Mouse (Mus musculus) T-helper 1 cell (primary cell): Measurements from ENCODE around the gene Ivd.

Source experiments
- in situ Hi-C: fragments of 300-600 bp; cut with MboI, MseI; formaldehyde crosslinking; loops from one replicate; pipeline ENCODE4 v1.15.1; 2025; ENCODE audit warnings: high pct_unique_total_duplicates

Ivd gene

DNA sequence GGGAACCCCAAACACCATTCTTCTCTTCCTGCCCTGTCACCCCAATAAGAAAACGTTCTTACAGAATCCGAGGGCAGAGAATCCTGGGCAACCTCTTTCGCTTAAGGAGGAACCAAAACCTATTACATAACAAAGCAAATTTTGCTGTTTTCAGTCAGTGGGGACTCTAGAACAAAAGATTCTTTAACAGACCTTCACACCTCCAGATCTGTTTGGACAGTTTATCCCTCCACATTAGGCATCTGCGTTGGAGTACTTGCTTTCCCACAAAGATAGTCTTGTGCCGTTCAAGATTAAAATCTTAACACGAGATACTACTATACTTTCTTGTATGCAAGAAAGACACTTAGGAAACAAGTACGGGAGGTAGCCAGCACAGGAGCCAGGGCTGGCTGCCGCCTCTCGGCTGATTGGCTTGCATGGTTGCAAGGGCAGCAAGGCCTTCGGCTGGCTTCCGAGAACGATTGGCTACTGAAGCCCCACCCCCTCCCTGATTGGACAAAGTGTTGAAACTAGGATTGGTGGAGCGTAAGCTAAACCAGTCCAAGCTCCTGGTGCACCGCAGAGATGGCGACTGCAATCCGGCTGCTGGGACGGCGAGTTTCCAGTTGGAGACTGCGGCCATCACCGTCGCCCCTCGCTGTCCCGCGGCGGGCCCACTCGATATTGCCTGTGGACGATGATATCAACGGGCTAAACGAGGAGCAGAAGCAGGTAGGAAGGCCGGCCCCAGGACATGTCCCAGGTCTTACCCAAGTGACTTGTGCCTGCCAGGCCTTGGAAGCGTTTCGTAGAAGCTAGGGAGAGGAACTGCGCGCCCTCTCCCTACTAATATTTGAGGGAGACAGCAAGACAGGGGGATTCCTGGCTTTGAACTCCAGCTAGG is at the start of gene Ivd:
Gene Ivd (plus strand): TSS at position 501 of the 886 bp plus-strand sequence.
- in situ Hi-C loops: no loop called here

DNA sequence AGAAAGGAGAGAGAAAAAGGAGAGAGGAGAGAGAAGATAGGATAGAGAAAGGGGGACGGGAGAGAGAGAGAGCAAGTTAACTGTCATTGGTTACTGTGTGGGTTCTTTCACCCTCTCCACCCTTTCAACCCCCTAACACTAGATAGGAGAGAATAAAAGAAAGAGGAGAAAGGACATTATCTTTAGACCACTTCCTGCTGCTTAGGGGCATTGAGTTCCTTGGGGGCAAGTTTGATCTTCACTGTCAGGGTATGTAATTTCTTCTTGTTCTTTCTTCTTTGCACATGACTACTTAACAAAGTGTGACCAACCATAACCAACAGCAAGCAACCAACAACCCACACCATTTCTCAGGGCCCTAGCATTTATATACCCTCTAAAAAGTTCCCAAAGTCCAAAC is 49.0 kb upstream of the Ivd start:
- in situ Hi-C loops: no loop called here

DNA sequence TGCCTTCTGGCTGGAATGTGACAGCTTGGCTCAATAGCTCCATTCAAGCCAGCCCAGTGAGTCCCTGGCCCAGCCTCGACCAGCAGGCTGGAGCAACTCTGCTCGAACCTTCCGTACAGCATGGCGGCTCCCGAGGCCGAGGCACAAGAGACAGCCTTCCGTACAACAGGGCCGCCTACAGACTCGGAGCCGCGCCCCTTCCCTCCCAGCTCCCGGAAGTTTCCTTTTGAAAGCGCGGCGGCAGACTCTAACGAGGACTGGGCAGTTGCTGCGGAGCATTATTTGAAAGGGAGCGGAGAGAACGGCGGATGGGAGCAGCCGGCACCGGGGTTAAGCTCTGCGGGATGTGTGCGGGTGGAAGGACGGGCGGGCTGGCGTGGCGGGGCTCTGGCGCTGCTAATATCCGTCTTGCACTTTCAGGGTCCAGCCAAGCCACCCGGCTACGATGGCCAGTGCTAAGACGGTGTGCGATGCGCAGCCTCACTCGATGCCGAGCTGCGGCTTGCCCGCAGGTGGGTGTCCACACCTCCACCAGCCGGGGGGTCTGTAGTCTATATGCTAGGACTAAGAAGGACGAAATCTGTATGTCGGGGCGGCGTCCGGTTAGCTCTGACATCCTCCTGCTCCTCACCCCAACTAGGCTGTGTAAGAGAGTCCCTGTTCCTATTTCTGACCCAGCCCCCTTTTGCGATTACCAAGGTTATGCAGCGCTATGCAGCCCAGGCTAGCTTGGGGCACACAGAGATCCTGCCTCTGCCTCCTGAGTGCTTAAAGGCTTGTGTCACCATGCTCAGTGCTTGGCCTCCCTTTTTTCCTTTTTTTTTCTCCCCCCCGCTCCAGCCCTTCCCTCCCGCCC is 47.5 kb upstream of the Ivd start, which contains the start of gene Knstrn:
Gene Knstrn (plus strand): TSS at position 23 of the 856 bp plus-strand sequence.
- in situ Hi-C loops: no loop called here

DNA sequence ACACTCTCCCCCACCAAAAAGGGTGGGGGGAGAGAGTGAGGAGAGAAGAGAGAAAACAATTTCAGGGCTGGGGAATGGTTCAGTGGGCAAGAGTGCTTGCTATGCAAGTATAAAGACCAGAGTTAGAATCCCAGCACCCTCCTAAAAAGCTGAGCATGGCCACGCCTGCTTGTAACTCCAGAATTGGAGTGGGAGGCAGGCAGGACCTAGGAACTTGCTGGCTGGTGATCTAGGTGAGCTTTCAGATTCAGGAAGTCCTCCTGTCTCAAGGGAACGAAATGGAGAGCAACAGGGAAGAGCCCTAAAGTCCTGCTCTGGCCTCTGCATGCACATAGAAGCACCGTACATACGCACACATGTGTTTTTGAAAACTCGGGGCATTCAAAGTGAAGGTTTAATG is 39.0 kb upstream of the Ivd start:
- in situ Hi-C loops: no loop called here

DNA sequence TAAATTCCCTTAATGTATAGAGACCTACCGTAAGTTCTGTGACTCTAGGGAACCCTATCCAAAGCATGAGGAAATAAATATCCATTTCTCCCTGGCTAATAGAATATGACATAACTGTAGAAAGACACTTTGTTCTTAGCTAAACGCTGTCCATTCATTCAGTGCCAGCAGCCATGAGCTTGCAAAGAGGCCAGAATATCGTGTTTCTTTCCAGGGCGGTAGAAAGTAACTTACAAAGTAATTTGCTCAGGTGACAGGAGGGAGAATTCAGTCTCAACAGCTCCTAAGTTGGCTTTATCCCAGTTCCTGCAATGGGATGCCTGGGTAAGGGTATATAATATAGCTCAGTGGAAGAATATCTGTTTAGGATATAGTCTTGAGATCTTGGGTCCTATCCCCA is 37.4 kb upstream of the Ivd start:
- in situ Hi-C loops: no loop called here

DNA sequence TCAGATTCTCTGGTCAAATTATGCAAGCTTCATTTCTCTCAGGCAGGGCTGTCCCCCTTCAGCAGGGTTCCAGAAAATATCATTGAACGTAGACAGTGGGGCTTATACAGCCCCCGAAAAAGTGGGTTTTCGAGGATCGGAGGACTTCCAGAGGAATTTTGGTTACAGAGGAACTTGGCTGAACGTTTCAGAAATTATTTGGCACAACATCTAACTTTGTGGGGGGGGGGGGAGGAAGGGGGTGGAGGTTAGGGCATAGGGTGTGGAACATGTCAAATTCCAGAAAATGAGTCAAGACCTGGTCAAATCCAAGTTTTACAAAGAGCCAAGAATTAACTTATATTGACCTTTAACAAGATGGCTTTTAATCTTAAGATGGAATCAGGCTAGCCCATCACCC is 32.7 kb upstream of the Ivd start:
- in situ Hi-C loops: no loop called here

DNA sequence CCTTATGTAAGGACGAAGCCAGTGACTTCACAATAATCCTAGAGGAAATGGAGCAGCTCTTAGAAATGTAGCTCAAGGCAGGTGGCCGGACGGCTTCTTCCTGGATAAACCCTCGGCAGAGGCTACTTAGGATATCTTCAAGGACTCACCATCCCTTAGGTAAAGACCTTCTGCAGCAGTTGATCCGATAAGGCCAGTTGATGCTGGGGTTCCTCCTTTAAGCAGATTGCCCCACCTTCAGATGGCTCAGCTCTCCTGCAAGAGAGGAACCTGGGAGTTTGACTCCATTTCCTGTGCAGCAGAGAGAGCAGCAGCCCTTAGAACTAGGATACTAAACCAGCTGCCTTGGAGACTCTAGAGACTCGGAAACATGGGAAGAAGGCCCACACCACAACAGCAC is 27.7 kb upstream of the Ivd start:
- in situ Hi-C loops: no loop called here

DNA sequence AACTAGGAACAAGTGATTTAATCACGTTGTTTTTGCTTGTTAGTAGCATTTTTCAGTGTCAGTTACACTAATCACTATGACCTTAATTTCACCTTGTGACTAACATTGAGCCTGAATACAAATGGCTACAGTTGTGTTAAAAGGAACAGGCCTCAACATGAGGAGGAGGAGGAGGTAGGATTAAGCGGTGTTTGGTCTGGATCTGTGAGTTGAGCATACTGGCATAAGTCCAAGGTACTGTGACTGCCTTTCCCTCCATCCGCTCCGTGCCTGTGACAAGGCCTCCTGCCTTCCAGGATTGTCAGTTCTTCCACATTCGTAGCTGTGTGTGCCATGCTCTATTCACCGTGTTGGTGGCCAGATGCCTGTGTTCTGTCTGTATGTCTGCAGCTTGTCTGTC is 26.6 kb upstream of the Ivd start:
- in situ Hi-C loops: no loop called here

DNA sequence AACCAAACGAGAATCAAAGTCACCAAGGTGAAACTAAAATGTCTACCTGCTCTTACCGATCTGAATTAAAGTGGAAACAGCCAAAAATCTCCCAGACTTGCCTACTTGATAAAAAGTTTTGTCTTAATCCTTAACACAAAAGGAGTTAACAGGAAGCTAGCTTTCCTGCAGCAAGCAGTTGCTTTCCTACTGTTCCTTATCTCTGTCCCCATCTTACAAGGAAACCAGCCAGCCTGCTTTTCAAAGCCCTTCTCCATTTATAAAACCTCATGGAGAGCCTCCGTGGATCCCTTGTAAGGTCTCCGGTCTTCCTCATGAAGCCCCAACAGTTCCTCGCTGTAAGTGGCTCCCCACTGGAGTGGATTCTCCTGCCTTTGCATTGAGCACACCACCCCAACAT is 23.4 kb upstream of the Ivd start:
- in situ Hi-C loops: no loop called here

DNA sequence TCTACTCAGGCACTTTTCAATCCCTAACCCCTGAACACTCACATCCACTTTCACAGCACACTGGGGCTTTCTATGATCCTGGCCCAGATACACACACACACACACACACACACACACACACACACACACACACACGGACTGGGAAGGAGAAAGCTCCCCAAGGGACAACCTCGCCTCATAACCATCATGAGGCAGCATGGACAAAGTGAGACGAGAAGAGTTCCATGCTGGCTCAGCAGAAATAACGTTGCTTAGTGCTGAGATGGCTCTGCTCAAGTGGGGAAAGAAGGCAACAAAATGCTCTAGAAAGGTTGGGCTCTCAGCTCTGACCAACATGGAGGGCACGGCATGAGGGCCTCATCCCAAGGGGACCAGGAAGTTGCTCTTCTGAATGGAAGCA is 20.6 kb upstream of the Ivd start:
- in situ Hi-C loops: no loop called here

DNA sequence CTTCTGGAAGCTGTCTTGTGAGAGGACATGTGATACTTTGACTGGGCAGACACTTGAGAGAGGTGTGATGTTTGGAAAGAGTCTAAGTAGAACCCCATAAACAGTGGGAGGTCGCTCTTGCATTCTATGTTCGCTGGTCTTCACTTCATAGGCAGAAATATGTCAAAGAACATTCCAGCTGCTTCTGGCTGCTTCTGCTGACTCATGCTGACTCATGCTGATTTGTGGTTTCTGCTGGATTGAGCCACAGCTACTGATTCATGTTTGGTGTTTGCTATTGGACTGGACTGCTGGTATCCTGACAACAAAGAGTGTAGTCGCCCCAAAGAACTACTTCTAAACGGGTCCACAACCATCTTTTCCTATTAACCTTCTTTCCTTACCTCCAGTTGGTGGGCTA is 20.0 kb upstream of the Ivd start:
- in situ Hi-C loops: no loop called here

DNA sequence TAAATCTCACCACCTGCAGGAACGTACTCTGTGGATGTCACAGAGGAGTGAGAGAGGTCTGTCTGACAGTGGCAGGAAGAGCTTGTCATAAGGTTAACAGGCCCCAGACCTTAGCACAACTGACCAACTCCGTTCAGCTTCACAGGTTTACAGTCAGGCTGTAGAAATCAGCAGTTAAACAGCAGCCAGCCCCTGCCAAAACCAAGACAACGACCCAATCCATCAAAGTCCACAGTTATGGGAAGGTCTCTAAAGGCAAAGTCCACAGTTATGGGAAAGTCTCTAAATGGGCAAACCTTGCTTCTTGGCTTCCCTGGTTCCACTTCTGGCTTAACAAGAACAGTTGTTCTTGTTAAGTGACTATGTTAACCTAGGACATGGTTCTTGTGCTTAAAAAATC is 17.3 kb upstream of the Ivd start:
- in situ Hi-C loops: no loop called here

DNA sequence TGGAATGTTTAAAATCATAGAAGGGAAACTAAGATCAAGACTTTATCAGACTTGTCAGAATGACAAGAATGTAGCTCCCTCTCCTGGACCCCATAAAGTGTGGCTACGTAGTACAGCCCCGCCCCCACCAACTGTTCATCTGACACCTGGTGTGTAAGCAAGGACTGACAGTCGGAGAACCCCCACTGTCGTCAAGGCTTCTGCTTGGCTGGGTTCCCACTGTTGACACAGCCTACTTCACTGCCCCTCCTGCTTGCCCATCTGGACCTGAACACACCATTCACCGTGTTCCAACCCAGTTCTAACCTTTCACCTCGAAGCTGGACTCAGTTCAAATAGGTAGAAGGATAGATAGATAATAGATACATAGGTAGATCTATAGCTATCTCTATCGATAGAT is 15.5 kb upstream of the Ivd start:
- in situ Hi-C loops: no loop called here

DNA sequence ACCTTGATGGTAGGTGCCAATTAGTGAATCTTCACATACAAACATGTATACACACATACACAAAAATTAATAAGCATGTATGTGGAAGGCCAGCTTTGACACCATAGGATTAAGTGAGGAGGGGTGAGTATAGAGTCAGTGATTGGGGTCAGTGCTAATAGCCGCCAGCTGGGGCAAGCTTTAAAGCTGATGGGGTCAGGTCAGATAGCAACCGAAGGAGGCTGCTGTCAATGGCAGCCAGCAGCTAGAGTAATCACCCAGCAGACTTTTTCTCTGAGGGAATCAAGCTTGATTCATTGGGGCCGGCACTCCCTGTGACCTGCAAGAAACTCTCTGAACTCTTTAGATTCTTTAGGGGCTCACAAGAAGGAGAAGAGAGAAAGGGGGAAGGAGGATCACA is 10.0 kb upstream of the Ivd start:
- in situ Hi-C loops: no loop called here

DNA sequence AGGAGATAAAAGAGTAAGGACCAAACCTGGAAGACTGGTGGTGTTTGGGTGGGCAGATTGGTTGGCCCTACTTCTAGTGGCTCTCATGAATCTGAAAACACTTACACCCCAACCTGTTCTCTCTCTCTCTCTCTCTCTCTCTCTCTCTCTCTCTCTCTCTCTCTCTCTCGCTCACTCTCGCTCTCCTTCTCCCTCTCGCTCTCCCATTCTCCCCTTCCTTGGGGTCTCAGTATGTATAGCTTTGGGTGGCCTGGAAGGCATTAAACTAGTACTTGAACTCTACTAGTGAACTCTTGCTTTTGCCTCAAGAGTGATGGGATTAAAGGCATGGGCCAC is 554 bp downstream of the Ivd start:
- in situ Hi-C loops: no loop called here

DNA sequence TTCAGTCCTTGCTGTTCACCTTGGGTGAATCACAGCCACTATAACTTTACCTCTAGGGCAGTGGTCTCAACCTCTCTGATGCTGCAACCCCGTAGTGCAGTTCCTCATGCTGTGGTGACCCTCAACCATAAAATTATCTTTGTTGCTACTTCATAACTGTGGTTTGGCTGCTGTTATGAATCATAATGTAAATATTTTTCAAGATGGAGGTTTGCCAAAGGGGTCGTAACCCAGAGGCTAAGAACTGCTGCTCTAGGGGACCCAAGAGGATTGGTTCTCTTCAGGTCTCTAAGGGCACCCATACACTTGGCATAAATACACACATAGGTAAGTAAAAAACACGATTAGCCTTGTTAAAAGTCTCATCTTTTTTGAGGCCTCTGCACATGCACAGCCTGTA is 8.8 kb downstream of the Ivd start:
- in situ Hi-C loops: no loop called here

DNA sequence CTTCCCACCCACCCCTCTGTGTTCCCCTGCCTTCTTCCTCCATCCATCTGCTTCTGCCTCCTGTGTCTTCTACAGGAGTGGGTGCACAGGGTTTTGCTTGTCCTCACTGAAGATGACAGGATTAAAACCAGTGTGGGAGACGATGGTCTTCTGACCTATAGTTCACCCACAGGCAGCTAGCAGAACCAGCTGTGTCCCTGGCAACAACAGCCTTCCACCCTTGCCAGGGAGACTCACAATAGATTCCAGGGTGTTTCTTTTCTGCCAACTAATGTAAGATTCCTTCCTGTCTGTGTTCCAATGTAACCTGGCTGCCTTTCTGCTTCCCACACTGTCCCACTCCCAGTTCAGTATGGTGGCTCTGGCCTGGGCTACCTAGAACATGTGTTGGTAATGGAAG is 9.3 kb downstream of the Ivd start:
- in situ Hi-C loops: no loop called here

DNA sequence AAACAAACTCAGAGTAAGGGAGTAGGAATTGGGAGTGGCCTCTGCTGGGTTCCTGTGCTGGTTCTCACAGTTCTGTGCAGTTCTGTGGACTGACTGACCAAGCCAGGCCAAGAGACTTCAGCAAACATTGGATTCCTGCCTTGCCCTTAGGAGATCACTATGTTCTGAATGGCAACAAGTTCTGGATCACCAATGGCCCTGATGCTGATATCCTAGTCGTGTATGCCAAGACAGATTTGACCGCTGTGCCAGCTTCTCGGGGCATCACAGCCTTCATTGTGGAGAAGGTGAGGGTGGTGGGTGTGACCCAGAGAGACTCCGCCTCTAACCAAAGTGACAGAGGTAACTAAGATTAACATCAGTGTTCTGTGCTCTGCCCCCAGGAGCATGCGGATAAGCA is 11.3 kb downstream of the Ivd start:
- in situ Hi-C loops: no loop called here

DNA sequence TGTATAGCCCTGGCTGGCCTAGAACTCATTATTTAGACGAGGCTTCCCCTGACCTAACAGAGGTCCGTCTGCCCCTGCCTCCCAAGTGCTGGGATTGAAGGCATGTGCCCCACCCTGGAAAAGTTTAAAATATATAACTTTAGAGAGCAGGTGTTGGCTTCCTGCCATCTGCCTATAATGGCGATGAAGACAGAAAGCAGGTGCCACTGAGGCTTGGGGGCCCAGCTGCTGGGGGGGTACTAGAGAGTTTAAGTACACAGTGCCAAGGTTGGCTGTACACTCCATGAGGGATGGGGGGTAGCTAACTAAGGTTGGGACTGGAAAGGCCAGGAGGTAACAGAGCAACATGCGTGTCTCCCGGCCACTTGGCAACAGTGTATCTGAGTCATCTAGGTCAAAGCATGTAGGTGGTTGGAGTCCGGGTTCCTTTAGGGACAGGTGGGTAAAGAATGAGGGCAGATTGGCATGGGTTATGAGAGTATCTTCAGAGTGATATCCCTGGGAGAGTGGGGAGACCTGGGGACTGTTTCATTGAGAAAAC is 12.2 kb downstream of the Ivd start:
- in situ Hi-C loops: no loop called here

DNA sequence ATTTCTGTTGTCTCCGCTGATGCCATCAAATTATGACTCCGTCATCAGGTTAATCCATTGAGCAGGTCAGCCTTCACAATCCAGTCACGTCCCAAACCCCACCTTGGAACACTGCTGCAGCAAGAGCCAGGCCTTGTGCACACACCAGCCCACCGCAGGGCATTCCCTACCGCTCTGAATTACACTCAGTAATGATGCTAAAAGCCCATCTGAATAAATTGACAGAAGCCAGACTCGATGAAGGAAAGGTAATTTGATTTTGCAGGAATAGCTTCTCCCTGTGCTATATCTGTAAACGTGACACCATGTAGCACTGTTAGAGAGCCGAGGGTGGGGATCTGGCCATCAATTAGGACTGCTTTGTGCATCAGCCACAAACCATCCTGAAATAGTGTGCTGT is 13.6 kb downstream of the Ivd start:
- in situ Hi-C loops: loop anchor here (5.0 to 25.0 kb wide), 3 partner anchors 108 to 1463 kb away; no protein-coding TSS in a partner anchor

DNA sequence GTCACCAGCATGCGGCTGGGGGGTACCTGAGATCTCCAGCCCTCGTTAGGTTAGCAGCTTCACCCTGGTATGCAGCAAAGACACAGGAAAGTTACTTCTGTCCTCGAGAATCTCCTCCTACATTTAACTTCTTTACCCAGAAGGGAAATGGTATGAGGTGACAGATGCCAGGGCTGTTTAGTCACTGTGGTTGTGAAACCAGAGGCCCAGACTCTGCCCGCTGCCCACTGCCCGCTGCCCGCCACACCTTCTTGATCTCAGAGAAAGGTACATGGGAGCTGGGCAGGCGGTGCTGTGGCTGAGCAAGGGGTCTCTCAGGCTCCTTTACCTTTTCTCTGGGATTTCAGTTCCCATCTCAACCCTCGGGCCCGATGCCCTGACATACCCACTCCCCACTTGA is 14.7 kb downstream of the Ivd start:
- in situ Hi-C loops: loop anchor here (5.0 to 25.0 kb wide), 3 partner anchors 109 to 1464 kb away; no protein-coding TSS in a partner anchor

DNA sequence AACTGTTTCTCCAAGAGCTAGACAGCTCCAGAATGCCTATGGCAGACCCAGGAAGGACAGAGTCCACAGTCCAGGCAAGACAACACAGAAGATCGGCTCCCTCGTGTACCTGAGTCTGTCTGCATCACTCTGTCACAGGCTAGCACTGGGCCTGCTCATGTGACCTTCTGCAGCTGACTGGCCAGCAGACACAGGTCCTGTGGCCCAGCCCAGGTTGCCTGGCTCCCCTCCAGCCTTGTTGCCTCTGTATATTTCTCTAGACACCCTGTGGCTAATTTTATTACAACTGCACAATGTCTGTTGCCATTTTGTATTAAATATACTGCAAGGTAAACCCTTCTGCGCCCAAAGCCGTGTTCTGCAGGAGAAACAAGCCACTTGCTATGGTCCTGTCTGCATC is 19.3 kb downstream of the Ivd start:
- in situ Hi-C loops: loop anchor here (25.0 kb wide), 1 partner anchor 1469 kb away; no protein-coding TSS in a partner anchor
